Mouse (Mus musculus) lung, adult 2 months (tissue): ENCODE results near the gene Nutf2-ps1. TPM values are rescaled to one million over a fixed set of nuclear protein-coding genes. Genes with fewer than 3 reads are reported as not detected.

ENCODE experiments used
- DNase-seq: peaks from one replicate; pipeline ENCODE4 v3.0.0; 2022
- H3K4me1 ChIP-seq: fragments of 200-500 bp; 2 replicates; pipeline ENCODE4 v1.6.1; 2011; ENCODE audit warnings: low read length; ENCODE audit not compliant: control insufficient read depth, insufficient read depth
- H3K4me3 ChIP-seq: fragments of 200-500 bp; replicated peaks from 2 replicates; pipeline ENCODE3; 2011; ENCODE audit warnings: low read depth, mild to moderate bottlenecking, control low read depth, low read length; ENCODE audit errors: extremely low read depth
- CTCF ChIP-seq: fragments of 200-500 bp; IDR thresholded peaks from 2 replicates; pipeline ENCODE4 v1.5.1; 2011; ENCODE audit warnings: mild to moderate bottlenecking, low read length, control low read depth; ENCODE audit not compliant: insufficient read depth
- POLR2A ChIP-seq: fragments of 200-500 bp; IDR thresholded peaks from 2 replicates; pipeline ENCODE4 v1.6.1; 2011; ENCODE audit warnings: low read depth, mild to moderate bottlenecking, control low read depth, low read length, borderline replicate concordance; ENCODE audit errors: extremely low read depth
- WGBS: fragments of 180-500 bp; shearing (Covaris S2); methylation state at CpG from one replicate; pipeline ENCODE4 v1.1.7; 2018; 5-methylcytosine and 5-hydroxymethylcytosine counted together
- polyA plus RNA-seq: library from polyadenylated mRNA; depleted of rRNA; stranded (reverse); fragments of >200 nt; gene quantifications from 2 replicates; pipeline ENCODE4 v1.2.3, GENCODE M21; 2012

The Nutf2-ps1 gene
- polyA plus RNA-seq, 1 experiment: 92.3 TPM

DNA sequence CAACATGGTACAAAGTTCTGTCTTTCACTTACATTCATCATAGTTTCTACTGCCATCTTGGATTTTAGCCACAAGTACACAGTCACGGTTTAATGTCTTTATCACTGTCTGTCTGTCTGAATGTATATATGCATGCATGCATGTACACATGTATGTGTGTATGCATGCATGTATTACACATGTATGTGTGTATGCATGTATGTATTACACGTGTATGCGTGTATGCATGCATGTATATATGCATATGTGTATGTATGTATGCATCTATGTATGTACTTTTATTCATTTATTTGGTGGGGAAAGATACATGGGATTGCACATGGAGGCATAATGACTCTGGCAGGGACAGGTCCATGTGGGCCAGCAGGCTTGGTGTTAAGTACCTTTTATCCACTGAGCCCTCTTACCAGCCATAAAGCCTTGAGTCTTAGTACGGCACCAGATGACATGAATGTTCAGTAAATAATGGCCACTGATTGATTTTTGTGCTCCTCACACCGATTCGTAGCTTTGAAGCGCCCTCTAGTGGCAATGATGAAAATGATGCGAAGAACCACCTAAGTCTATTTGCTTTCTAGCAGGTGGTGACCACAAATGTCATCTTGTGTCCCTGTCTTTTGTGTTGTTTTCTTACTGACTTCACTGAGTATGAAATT lies 10.1 kb downstream of the Nutf2-ps1 start:
- Histone ChIP-seq H3K4me1 (peaks cover 3% of the 10 kb centered on the region), H3K4me3 (no peak overlapping the region)
- peak; percentile 46 for DNase-seq
- TF ChIP-seq CTCF: peak; percentile 40; the same call in 1 of the 2 replicates
- TF ChIP-seq POLR2A: no peak
- WGBS: 11% methylated on average over 8 of the region's 8 CpGs

DNA sequence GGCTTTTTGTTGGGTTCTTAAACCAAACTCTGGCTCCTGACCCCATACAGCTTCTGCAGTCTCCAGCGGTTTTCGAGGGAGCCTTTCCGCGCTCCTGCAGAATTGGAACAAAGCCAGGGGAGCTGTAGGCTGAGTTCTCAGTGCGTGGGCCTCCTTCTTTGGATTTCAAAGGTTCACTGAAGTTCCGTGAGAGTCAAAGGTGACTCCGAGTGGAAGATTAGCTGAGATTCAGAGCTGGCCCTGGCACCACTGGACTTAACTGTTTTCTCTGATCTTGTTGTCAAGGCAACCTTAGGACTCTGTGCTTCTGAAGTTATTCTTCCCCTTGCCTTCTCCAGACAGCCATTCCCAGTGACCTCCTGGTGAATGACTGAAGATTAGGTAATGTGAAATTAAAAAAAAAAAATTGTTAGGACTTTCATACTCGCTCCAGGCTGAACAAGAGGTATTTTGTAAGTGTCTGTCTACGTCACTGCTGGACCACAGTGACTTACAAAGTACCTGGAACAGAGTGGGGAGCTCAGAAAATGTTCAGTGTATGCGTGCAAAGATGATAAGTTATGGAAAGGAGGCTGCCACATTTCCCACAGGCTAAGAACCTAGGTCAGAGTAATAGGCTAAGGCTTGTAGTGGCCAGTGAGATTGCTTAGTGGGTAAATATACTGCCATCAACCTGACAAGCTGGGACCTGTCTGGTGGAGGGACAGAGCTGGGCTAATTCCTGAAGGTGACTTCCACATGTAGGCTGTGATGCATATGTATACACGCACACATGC lies 11.7 kb downstream of the Nutf2-ps1 start:
- no peak for DNase-seq
- TF ChIP-seq POLR2A (no peak), CTCF (no peak)
- WGBS: 51% methylated on average over 11 of the region's 11 CpGs
- Histone ChIP-seq H3K4me3 (no peak overlapping the region), H3K4me1 (peaks cover 3% of the 10 kb centered on the region)

DNA sequence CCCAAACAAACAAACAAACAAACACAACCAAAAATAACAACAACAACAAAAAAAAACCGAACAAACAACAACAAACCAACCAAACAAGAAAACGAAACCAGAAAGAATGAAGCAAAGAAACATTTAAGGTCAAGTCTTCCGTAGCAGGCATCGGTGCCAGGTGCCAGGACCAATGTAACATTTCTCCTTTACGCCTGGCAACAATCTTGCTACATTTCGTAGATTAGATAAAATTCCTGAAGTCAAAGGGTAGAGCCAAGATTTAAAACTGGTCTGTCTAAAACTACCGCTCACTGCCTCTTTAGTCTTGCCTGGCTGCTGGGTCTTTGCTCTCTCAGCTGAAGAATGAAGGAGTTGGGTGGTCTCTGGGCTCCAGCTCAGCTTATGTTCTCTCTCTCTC lies 12.8 kb downstream of the Nutf2-ps1 start:
- Histone ChIP-seq H3K4me1 (peaks cover 3% of the 10 kb centered on the region), H3K4me3 (no peak overlapping the region)
- DNase-seq: no peak
- WGBS: 45% methylated on average over 7 of the region's 7 CpGs
- no peak for TF ChIP-seq POLR2A

DNA sequence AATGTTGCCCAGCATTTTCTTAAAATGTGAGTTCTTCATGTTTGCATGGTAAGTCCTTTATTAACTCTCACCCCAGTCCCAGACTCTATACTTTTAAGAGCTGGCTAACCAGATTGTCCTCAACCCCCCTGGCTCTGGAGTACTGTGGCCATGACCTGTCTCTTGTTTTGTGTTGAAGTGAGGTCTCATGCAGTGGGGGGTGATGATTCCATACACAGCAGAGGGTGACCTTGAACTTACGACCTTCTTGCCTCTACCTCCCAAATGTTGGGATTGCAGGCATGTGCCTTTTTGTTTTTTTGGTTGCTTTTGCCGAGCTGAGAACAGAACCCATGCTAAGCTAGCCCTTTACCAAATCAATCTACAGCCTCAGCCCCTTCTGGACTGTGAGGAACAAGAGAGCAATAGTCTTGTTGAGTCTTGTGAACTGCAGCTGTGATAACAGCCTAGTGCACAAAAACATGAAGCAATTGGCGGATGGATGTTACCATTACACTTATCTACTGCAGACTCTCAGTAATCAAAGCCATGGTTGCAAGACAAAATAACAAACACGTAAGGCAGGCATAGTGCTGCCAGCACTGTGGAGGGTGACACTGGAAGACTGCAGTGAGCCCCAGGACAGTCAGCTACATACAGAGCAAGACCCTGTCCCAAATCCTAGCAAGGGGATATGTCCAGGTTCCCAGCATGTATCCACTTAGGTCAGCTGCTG lies 13.4 kb downstream of the Nutf2-ps1 start:
- 75% methylated on average over 4 of the region's 4 CpGs for WGBS
- peaks cover 3% of the 10 kb centered on the region for H3K4me1 ChIP-seq
- peak; percentile 0 for DNase-seq
- no peak overlapping the region for H3K4me3 ChIP-seq
- TF ChIP-seq POLR2A (no peak), CTCF (no peak)

DNA sequence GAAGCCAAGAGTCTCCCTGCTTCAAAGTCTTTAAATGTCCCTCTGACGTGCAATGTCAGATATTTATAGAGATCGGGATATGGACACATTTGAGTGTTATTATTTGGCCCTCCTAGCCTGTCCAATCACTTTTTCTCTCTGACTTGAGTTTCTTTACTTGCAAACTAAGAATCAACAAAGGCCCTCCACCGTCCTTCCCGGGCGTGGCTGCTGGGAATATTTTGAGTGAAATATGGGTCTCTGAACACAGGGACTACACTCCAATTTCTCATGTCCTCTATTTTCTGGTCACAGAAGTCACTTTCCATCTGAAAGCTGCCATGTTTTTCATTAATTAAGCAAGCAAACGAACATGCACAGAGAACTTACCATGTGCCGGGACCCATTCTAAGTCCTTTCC lies 14.3 kb downstream of the Nutf2-ps1 start:
- 88% methylated on average over 7 of the region's 7 CpGs for WGBS
- DNase-seq: no peak
- Histone ChIP-seq H3K4me3 (no peak overlapping the region), H3K4me1 (peaks cover 3% of the 10 kb centered on the region)
- no peak for TF ChIP-seq CTCF
- TF ChIP-seq POLR2A: no peak

DNA sequence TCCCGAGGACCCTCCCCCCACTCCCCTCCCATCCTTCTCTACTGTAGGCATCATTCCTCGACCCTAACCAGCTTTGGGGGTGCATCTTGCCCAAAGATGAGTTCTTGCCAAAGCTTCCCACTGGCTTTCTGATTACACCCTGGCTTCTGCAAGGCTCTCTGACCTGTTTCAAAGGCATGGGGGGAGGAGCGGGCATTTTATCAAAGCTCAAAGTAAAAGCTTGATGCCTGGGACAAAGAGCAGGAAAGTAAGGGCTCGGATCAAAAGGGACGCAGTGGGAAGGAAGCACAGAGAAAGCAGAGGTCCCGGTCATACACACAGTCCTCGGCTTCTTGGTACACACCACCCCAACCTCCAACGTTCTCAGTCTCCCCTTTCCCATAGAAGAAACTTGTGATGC lies 14.7 kb downstream of the Nutf2-ps1 start:
- 73% methylated on average over 8 of the region's 8 CpGs for WGBS
- peaks cover 3% of the 10 kb centered on the region for H3K4me1 ChIP-seq
- DNase-seq: no peak
- H3K4me3 ChIP-seq: no peak overlapping the region
- TF ChIP-seq CTCF (no peak), POLR2A (no peak)

DNA sequence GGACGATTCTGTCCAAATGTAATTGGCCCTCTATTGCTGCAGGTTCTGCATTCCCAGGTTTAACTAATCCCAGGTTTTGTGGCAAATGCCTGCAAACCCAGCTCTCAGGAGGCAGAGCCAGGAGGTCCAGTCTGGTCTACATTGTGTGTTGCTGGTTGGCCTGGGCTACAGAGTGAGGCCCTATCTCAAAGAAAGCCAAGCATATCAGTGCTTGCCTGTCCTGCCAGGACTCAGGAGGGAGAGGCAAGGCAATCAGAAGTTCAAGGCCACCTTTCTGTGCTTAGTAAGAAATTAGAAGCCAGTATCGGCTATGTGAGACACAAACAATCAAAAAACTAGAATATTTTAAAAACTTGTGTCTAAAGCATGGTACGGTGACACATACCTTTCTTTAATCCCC lies 15.7 kb downstream of the Nutf2-ps1 start:
- Histone ChIP-seq H3K4me3 (no peak overlapping the region), H3K4me1 (no peaks in the 10 kb centered on the region)
- no peak for DNase-seq
- TF ChIP-seq POLR2A: no peak
- TF ChIP-seq CTCF: no peak
- 93% methylated on average over 3 of the region's 3 CpGs for WGBS

DNA sequence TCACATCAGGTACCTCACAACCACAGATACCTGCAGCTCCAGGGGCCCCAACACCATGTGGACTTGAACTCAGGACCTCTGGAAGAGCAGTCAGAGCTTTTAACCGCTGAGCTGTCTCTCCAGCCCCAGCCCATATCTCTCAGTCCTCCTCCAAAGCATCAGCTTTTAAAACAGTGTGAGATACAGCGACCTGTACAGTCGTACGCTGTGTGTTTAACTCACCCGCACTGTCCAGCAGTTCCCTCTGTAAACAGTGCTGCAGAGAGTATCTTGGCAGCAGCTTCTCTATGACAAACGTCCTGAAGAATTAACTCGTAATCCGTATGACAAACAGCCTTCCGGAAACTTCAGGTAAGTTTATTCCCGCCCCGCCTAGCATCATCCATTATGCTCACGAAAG lies 16.3 kb downstream of the Nutf2-ps1 start:
- H3K4me3 ChIP-seq: no peak overlapping the region
- DNase-seq: no peak
- no peak for TF ChIP-seq POLR2A
- no peak for TF ChIP-seq CTCF
- no peaks in the 10 kb centered on the region for H3K4me1 ChIP-seq
- 60% methylated on average over 12 of the region's 12 CpGs for WGBS

DNA sequence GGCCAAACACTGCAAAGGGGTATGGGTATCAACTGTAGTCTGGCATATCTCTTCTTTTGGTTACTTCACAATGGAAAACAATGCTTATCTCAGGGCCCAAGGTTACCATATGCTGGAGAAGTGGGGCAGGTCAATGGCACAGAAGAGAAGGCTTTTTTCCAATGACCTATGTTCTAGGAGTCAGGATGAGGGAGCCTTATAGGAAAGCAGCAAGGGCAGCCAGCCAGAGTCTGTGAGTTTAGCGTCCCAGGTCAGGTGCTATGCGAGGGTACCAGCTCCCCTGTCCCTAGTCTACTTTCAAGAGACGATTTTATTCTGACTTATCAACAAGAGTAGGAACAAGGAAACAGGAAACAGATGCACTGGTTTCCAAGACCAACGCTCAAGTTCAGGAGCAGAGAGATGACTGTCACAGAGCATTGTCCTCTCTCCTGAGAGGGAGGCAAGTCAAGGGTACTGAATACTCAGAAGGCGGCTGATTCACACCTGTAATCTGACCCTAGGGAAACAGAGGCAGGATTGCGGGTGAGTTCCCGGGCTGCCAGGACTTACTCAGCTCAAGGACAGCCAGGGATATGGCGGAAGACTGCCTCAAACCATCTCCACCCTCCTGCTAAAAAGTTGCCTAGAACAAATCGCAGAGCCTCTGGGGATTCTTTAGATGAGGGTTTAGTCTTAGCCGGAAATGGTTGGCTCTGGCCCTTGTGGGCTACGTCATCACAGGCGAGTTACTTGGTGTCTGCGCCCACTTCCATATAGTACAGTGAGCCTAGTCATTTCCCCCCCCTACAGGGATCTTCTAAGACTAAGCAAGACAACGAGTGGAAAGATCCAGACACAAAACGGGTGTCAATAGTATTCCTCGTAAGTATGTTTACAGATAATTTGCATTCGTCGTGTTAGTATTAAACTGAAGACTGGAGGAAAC lies 17.1 kb downstream of the Nutf2-ps1 start:
- TF ChIP-seq CTCF (no peak), POLR2A (no peak)
- Histone ChIP-seq H3K4me1 (no peaks in the 10 kb centered on the region), H3K4me3 (no peak overlapping the region)
- no peak for DNase-seq
- 54% methylated on average over 18 of the region's 18 CpGs for WGBS
